In genomic region chr10:127173148-127174065, GRCm38 (mm10) we compare ENCODE assay signal across 17 mouse cellular contexts. TPM values are rescaled to one million over a fixed set of nuclear protein-coding genes. Genes with fewer than 3 reads are reported as not detected.
A peak's percentile ranks its signal among the peaks of the same experiment; 100 is the strongest.
DNase-seq lines count a peak whose midpoint lies in the region; ATAC-seq lines count a peak whose summit lies in the region.
"Had no signal": no experiment of that assay in that cellular context is flagged by ENCODE, and none has a peak within 500 bp of the region (broad histone marks: within the 10 kb centered on the region; RNA-seq: fewer than 3 reads in every experiment).

No protein-coding gene starts in this region.

- intact Hi-C loops in heart, postnatal 36 days (cut with DNase I) = no loop called here

- 76% methylated on average over 16 of the region's 16 CpGs for WGBS in heart, embryonic 10.5 days
- WGBS in liver, embryonic 11.5 days = 78% methylated on average over 16 of the region's 16 CpGs
- 67% methylated on average over 16 of the region's 16 CpGs for WGBS in liver, embryonic 12.5 days (ENCODE audit: insufficient replicate concordance)

- no peak overlapping the region for H3K4me3 ChIP-seq in heart, embryonic 10.5 days
- no peak overlapping the region for H3K4me3 ChIP-seq in liver, embryonic 11.5 days (ENCODE audit: low read depth, low read length)
- no peak overlapping the region for H3K4me3 ChIP-seq in liver, embryonic 12.5 days
- H3K4me3 ChIP-seq: embryonic facial prominence, embryonic 12.5 days; forebrain, embryonic 15.5 days; heart, embryonic 12.5 days; hindbrain, embryonic 12.5 days had no signal

- H3K4me1 ChIP-seq in heart, embryonic 10.5 days = peaks cover 39% of the 10 kb centered on the region
- H3K4me1 ChIP-seq in liver, embryonic 11.5 days (replicated peaks; ENCODE audit: control insufficient read depth, insufficient read depth, low read length) = peaks cover 27% of the 10 kb centered on the region
- peaks cover 42% of the 10 kb centered on the region for H3K4me1 ChIP-seq in liver, embryonic 12.5 days

- H3K9me3 ChIP-seq in heart, embryonic 10.5 days = no peaks in the 10 kb centered on the region
- no peaks in the 10 kb centered on the region for H3K9me3 ChIP-seq in liver, embryonic 11.5 days (ENCODE audit: control insufficient read depth, low read length)
- H3K9me3 ChIP-seq in liver, embryonic 12.5 days (replicated peaks) = no peaks in the 10 kb centered on the region
- H3K9me3 ChIP-seq: embryonic facial prominence, embryonic 12.5 days; forebrain, embryonic 15.5 days; heart, embryonic 12.5 days; hindbrain, embryonic 12.5 days had no signal

- peak; percentile 1 for DNase-seq in adrenal gland, adult 2 months
- DNase-seq in adrenal gland, postnatal 14 days = no peak
- peak; percentile 72 for DNase-seq in heart, embryonic 10.5 days (ENCODE audit: low spot score)
- no peak for DNase-seq in heart, postnatal 36 days
- DNase-seq in liver, embryonic 11.5 days (ENCODE audit: low spot score) = peak; percentile 28
- no peak for DNase-seq in urinary bladder, postnatal 14 days (ENCODE audit: low spot score)
- DNase-seq: adrenal gland, postnatal 10 days; cerebellum, postnatal 25 days; gastrocnemius, postnatal 36 days; heart, adult 18-20 months had no signal

- H3K9ac ChIP-seq in liver, embryonic 11.5 days (ENCODE audit: low read depth, low read length) = no peak overlapping the region
- H3K9ac ChIP-seq in liver, embryonic 12.5 days = no peak overlapping the region
- H3K9ac ChIP-seq: embryonic facial prominence, embryonic 12.5 days; forebrain, embryonic 15.5 days; heart, embryonic 12.5 days; hindbrain, embryonic 12.5 days had no signal

- H3K4me2 ChIP-seq in liver, embryonic 11.5 days = no peak overlapping the region
- no peak overlapping the region for H3K4me2 ChIP-seq in liver, embryonic 12.5 days
- H3K4me2 ChIP-seq: embryonic facial prominence, embryonic 12.5 days; forebrain, embryonic 15.5 days; heart, embryonic 12.5 days; hindbrain, embryonic 12.5 days had no signal

- no peak overlapping the region for H3K27ac ChIP-seq in heart, embryonic 10.5 days
- H3K27ac ChIP-seq in liver, embryonic 11.5 days (ENCODE audit: low read depth, low read length) = no peak overlapping the region
- no peak overlapping the region for H3K27ac ChIP-seq in liver, embryonic 12.5 days
- H3K27ac ChIP-seq: embryonic facial prominence, embryonic 12.5 days; forebrain, embryonic 15.5 days; hindbrain, embryonic 12.5 days; hindbrain, postnatal 0 days had no signal

- H3K27me3 ChIP-seq in heart, embryonic 10.5 days (ENCODE audit: insufficient read depth, poor library complexity, severe bottlenecking) = peaks cover 81% of the 10 kb centered on the region
- peaks cover 38% of the 10 kb centered on the region for H3K27me3 ChIP-seq in liver, embryonic 11.5 days (replicated peaks; ENCODE audit: control insufficient read depth, insufficient read depth, low read length)
- peaks cover 77% of the 10 kb centered on the region for H3K27me3 ChIP-seq in liver, embryonic 12.5 days (replicated peaks)

- H3K36me3 ChIP-seq in heart, embryonic 10.5 days = no peaks in the 10 kb centered on the region
- H3K36me3 ChIP-seq in liver, embryonic 11.5 days (ENCODE audit: control insufficient read depth, insufficient read depth, low read length) = no peaks in the 10 kb centered on the region
- no peaks in the 10 kb centered on the region; the same call in 1 of the 2 replicates for H3K36me3 ChIP-seq in liver, embryonic 12.5 days
- H3K36me3 ChIP-seq: embryonic facial prominence, embryonic 12.5 days; heart, embryonic 12.5 days had no signal

- ATAC-seq in liver, embryonic 11.5 days (replicated peaks; ENCODE audit: low FRiP score) = no peak
- ATAC-seq in liver, embryonic 12.5 days = no peak
- ATAC-seq: forebrain, embryonic 15.5 days; hindbrain, postnatal 0 days; intestine, embryonic 16.5 days had no signal

RNA-seq across cellular contexts. Expression of gene Slc26a10, which starts 7.0 kb away (rescaled TPM):
- under 1 TPM; 0.35 to 0.58 TPM for total RNA-seq in adrenal gland, adult 2 months (2021)
- 1.1 and 2.4 TPM in 2 replicates for polyA plus RNA-seq in adrenal gland, adult 2 months (2012; rRNA removed)
- 10.4 and 10.8 TPM in 2 replicates for total RNA-seq in adrenal gland, postnatal 14 days (2021)
- polyA plus RNA-seq in heart, embryonic 10.5 days (2016; fragmentation: Nextera tagmentation; extraction: Ambion mirVana) = 9.2 and 12.9 TPM in 2 replicates
- 10 to 100 TPM; 17.2 to 23.1 TPM for total RNA-seq in heart, postnatal 36 days (2021)
- polyA plus RNA-seq in liver, embryonic 11.5 days (2014; fragmentation: Nextera tagmentation; extraction: Ambion mirVana) = 3.6 and 5.2 TPM in 2 replicates
- 3.0 and 3.6 TPM in 2 replicates for polyA plus RNA-seq in liver, embryonic 12.5 days (2016; fragmentation: Nextera tagmentation; extraction: Ambion mirVana)

RNA-seq across cellular contexts. Expression of gene B4galnt1, which starts 8.4 kb away (rescaled TPM):
- total RNA-seq in adrenal gland, adult 2 months (2021) = 10 to 100 TPM in 1 of 2 experiments, 1 to 10 TPM in 1; 8.3 to 11.6 TPM
- 17.8 and 19.1 TPM in 2 replicates for polyA plus RNA-seq in adrenal gland, adult 2 months (2012; rRNA removed)
- total RNA-seq in adrenal gland, postnatal 14 days (2021) = 14.6 and 24.7 TPM in 2 replicates
- polyA plus RNA-seq in heart, embryonic 10.5 days (2016; fragmentation: Nextera tagmentation; extraction: Ambion mirVana) = 1.5 and 3.6 TPM in 2 replicates
- total RNA-seq in heart, postnatal 36 days (2021) = 1 to 10 TPM; 1.6 to 2.7 TPM
- 21.6 and 26.3 TPM in 2 replicates for polyA plus RNA-seq in liver, embryonic 11.5 days (2014; fragmentation: Nextera tagmentation; extraction: Ambion mirVana)
- 12.6 TPM in 2 replicates for polyA plus RNA-seq in liver, embryonic 12.5 days (2016; fragmentation: Nextera tagmentation; extraction: Ambion mirVana)

RNA-seq across cellular contexts. Expression of gene Arhgef25, which starts 16.5 kb away (rescaled TPM):
- total RNA-seq in adrenal gland, adult 2 months (2021) = 10 to 100 TPM; 16.0 to 25.8 TPM
- polyA plus RNA-seq in adrenal gland, adult 2 months (2012; rRNA removed) = 41.3 and 44.9 TPM in 2 replicates
- total RNA-seq in adrenal gland, postnatal 14 days (2021) = 22.3 and 28.5 TPM in 2 replicates
- 21.4 and 28.8 TPM in 2 replicates for polyA plus RNA-seq in heart, embryonic 10.5 days (2016; fragmentation: Nextera tagmentation; extraction: Ambion mirVana)
- total RNA-seq in heart, postnatal 36 days (2021) = 10 to 100 TPM; 12.4 to 12.8 TPM
- 28.3 and 30.2 TPM in 2 replicates for polyA plus RNA-seq in liver, embryonic 11.5 days (2014; fragmentation: Nextera tagmentation; extraction: Ambion mirVana)
- 14.3 and 17.4 TPM in 2 replicates for polyA plus RNA-seq in liver, embryonic 12.5 days (2016; fragmentation: Nextera tagmentation; extraction: Ambion mirVana)

RNA-seq across cellular contexts. Expression of gene Dtx3, which starts 22.1 kb away (rescaled TPM):
- total RNA-seq in adrenal gland, adult 2 months (2021) = 10 to 100 TPM; 53.6 to 75.7 TPM
- polyA plus RNA-seq in adrenal gland, adult 2 months (2012; rRNA removed) = 203 and 219 TPM in 2 replicates
- 60.7 and 66.5 TPM in 2 replicates for total RNA-seq in adrenal gland, postnatal 14 days (2021)
- 78.4 and 91.4 TPM in 2 replicates for polyA plus RNA-seq in heart, embryonic 10.5 days (2016; fragmentation: Nextera tagmentation; extraction: Ambion mirVana)
- 10 to 100 TPM; 25.8 to 29.4 TPM for total RNA-seq in heart, postnatal 36 days (2021)
- 64.0 and 70.8 TPM in 2 replicates for polyA plus RNA-seq in liver, embryonic 11.5 days (2014; fragmentation: Nextera tagmentation; extraction: Ambion mirVana)
- polyA plus RNA-seq in liver, embryonic 12.5 days (2016; fragmentation: Nextera tagmentation; extraction: Ambion mirVana) = 33.2 and 36.9 TPM in 2 replicates

RNA-seq across cellular contexts. Expression of gene Pip4k2c, which starts 38.0 kb away (rescaled TPM):
- 10 to 100 TPM; 41.6 to 47.8 TPM for total RNA-seq in adrenal gland, adult 2 months (2021)
- polyA plus RNA-seq in adrenal gland, adult 2 months (2012; rRNA removed) = 21.7 and 22.5 TPM in 2 replicates
- total RNA-seq in adrenal gland, postnatal 14 days (2021) = 28.5 and 29.2 TPM in 2 replicates
- 27.9 and 29.3 TPM in 2 replicates for polyA plus RNA-seq in heart, embryonic 10.5 days (2016; fragmentation: Nextera tagmentation; extraction: Ambion mirVana)
- total RNA-seq in heart, postnatal 36 days (2021) = 10 to 100 TPM; 26.9 to 29.9 TPM
- polyA plus RNA-seq in liver, embryonic 11.5 days (2014; fragmentation: Nextera tagmentation; extraction: Ambion mirVana) = 43.1 and 43.4 TPM in 2 replicates
- 44.7 and 50.0 TPM in 2 replicates for polyA plus RNA-seq in liver, embryonic 12.5 days (2016; fragmentation: Nextera tagmentation; extraction: Ambion mirVana)

Comparison
In these comparisons a context has a peak if more than half of its experiments do, and no peak if none do; other contexts are left out.
1. DNase-seq: peak in adrenal gland, adult 2 months (single experiment), heart, embryonic 10.5 days (single experiment) and liver, embryonic 11.5 days (single experiment); none in adrenal gland, postnatal 14 days (single experiment), heart, postnatal 36 days (0 of 2) and urinary bladder, postnatal 14 days (single experiment).